Mouse (Mus musculus) left cerebral cortex, postnatal 14 days (tissue): ENCODE results near the gene Gm3435. TPM values are rescaled to one million over a fixed set of nuclear protein-coding genes. Genes with fewer than 3 reads are reported as not detected.

ENCODE experiments used
- total RNA-seq, 2 experiments: library from RNA; stranded (reverse); gene quantifications; 2 replicates each; pipeline ENCODE4 v1.2.3; 2021

Gm3435 gene
- total RNA-seq, 2 experiments from 2014 or later = 2.8 to 5.2 TPM

Other genes with a start within 250 kb of the Gm3435 start
- 1 to 10 TPM; 3.0 to 3.5 TPM for gene Wdr27, start 67.0 kb upstream of the Gm3435 start, total RNA-seq
- 10 to 100 TPM; 17.3 to 20.1 TPM for gene 1600012H06Rik, start 67.0 kb upstream of the Gm3435 start, total RNA-seq
- 10 to 100 TPM; 58.3 to 62.7 TPM for gene Phf10, start 48.9 kb upstream of the Gm3435 start, total RNA-seq
- gene 9030025P20Rik, start 31.7 kb upstream of the Gm3435 start, total RNA-seq = 1 to 10 TPM; 4.8 to 4.9 TPM
- gene Gm3417, start 31.4 kb upstream of the Gm3435 start, total RNA-seq = not detected
- 10 to 100 TPM; 44.3 to 51.9 TPM for gene Ermard, start 31.0 kb downstream of the Gm3435 start, total RNA-seq
- under 1 TPM; 0.51 to 0.70 TPM for gene Tcte3, start 31.3 kb downstream of the Gm3435 start, total RNA-seq
- 1 to 10 TPM; 4.5 to 8.1 TPM for gene Gm3448, start 31.4 kb downstream of the Gm3435 start, total RNA-seq